Mouse (Mus musculus): Measurements from ENCODE around the gene Pex16. TPM values are rescaled to one million over a fixed set of nuclear protein-coding genes. Genes with fewer than 3 reads are reported as not detected.
A peak's percentile ranks its signal among the peaks of the same experiment; 100 is the strongest.

Gene Pex16
- polyA plus RNA-seq, 1 experiment from 2014 or later = 35.0 TPM

- Histone ChIP-seq H3K9me3 (no peaks in the 10 kb centered on the region), H3K4me2 (no peak overlapping the region), H3K36me3 (peaks cover 100% of the 10 kb centered on the region), H3K4me1 (replicated peaks) (peaks cover 19% of the 10 kb centered on the region), H3K27me3 (no peaks in the 10 kb centered on the region), H3K4me3 (no peak overlapping the region), H3K27ac (replicated peaks) (no peak overlapping the region), H3K9ac (no peak overlapping the region)
- ATAC-seq (ENCODE audit: low read depth) = no peak
- WGBS = 87% methylated on average over 4 of the region's 4 CpGs
Measured at GRCm38 (mm10) chr2:92382759-92383158, 8.3 kb downstream of the Pex16 start.

DNA sequence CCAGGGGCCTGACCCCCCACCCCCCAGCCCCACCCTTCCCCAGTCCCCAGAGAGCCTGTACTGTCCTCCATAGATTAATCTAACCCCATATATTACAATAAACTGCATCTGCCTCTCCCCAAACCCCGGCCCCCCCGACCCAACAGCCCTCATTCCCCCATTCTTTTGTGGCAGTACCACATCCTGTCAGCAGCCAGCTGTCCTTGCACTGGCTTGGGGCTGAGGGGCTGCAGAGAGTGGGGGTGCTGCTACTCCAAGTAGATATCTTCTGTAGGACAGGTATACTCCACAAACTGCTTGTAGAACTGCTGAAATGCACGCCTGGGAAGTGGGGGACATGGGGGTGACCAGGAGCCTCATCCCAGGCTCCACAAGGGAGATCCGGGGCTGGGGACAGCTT is 9.6 kb downstream of the Pex16 start:
- Histone ChIP-seq H3K36me3 (peaks cover 86% of the 10 kb centered on the region), H3K4me1 (replicated peaks) (peaks cover 30% of the 10 kb centered on the region), H3K9ac (no peak overlapping the region), H3K27me3 (no peaks in the 10 kb centered on the region), H3K4me3 (no peak overlapping the region), H3K4me2 (no peak overlapping the region), H3K9me3 (no peaks in the 10 kb centered on the region), H3K27ac (replicated peaks) (no peak overlapping the region)
- no peak for ATAC-seq (ENCODE audit: low read depth)
- WGBS = 78% methylated on average over 4 of the region's 4 CpGs

GRCm38 (mm10) chr2:92385113-92386051 is 10.9 kb downstream of the Pex16 start:
- Histone ChIP-seq H3K4me3 (no peak overlapping the region), H3K9me3 (no peaks in the 10 kb centered on the region), H3K27me3 (no peaks in the 10 kb centered on the region), H3K4me2 (no peak overlapping the region), H3K9ac (no peak overlapping the region), H3K36me3 (peaks cover 73% of the 10 kb centered on the region), H3K27ac (replicated peaks) (no peak overlapping the region), H3K4me1 (replicated peaks) (peaks cover 42% of the 10 kb centered on the region)
- WGBS = 85% methylated on average over 22 of the region's 22 CpGs
- no peak for ATAC-seq (ENCODE audit: low read depth)

GRCm38 (mm10) chr2:92386821-92387570 is 12.5 kb downstream of the Pex16 start:
- peaks cover 57% of the 10 kb centered on the region for H3K36me3 ChIP-seq
- H3K27ac ChIP-seq (replicated peaks) = no peak overlapping the region
- H3K9me3 ChIP-seq = no peaks in the 10 kb centered on the region
- H3K4me1 ChIP-seq (replicated peaks) = peaks cover 58% of the 10 kb centered on the region
- WGBS = 92% methylated on average over 30 of the region's 30 CpGs
- no peaks in the 10 kb centered on the region for H3K27me3 ChIP-seq
- 0 out of 2 replicates have a peak overlapping the region, but pooled peaks have one; percentile 87 for H3K4me3 ChIP-seq
- no peak for ATAC-seq (ENCODE audit: low read depth)
- H3K9ac ChIP-seq = peak overlapping the region; percentile 95
- H3K4me2 ChIP-seq = peak overlapping the region; percentile 78

DNA sequence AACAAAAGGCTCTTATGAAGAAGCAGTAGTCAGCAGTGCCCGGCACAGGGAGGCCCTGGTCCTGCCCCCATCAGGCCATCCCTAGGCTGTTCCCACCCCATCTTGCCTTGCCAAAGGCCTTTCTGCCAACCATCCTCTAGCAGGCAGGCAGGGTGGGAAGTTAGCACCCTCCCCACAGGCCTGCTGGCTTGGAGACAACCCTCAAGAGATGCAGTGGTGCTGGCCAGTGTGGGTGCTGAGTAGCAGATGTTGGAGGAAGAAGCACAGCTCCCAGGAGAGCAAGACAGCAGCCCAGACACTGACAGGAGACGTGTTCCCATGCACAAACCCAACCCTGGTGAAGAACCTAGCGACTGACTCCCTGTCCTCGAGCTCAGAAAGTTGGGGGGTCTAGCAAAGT is 13.2 kb downstream of the Pex16 start:
- Histone ChIP-seq H3K4me2 (peak overlapping the region; percentile 78), H3K36me3 (peaks cover 51% of the 10 kb centered on the region), H3K4me1 (replicated peaks) (peaks cover 64% of the 10 kb centered on the region), H3K27ac (replicated peaks) (peak overlapping the region; percentile 95), H3K9ac (peak overlapping the region; percentile 95), H3K4me3 (peak overlapping the region; percentile 87), H3K27me3 (no peaks in the 10 kb centered on the region), H3K9me3 (no peaks in the 10 kb centered on the region)
- no peak for ATAC-seq (ENCODE audit: low read depth)
- WGBS = 69% methylated on average over 4 of the region's 4 CpGs

GRCm38 (mm10) chr2:92388081-92388517 is 13.6 kb downstream of the Pex16 start:
- 36% methylated on average over 3 of the region's 3 CpGs for WGBS
- Histone ChIP-seq H3K27ac (replicated peaks) (peak overlapping the region; percentile 95), H3K36me3 (peaks cover 46% of the 10 kb centered on the region), H3K9me3 (no peaks in the 10 kb centered on the region), H3K4me1 (replicated peaks) (peaks cover 69% of the 10 kb centered on the region), H3K4me3 (peak overlapping the region; percentile 87), H3K9ac (peak overlapping the region; percentile 95), H3K27me3 (no peaks in the 10 kb centered on the region), H3K4me2 (peak overlapping the region; percentile 78)
- no peak for ATAC-seq (ENCODE audit: low read depth)

GRCm38 (mm10) chr2:92388891-92389641 is 14.6 kb downstream of the Pex16 start:
- peak overlapping the region; percentile 78 for H3K4me2 ChIP-seq
- H3K27ac ChIP-seq (replicated peaks) = peak overlapping the region; percentile 95
- H3K36me3 ChIP-seq = peaks cover 36% of the 10 kb centered on the region
- peak overlapping the region; percentile 87 for H3K4me3 ChIP-seq
- no peaks in the 10 kb centered on the region for H3K9me3 ChIP-seq
- under 1% methylated on average over 48 of the region's 62 CpGs for WGBS
- peak overlapping the region; percentile 95 for H3K9ac ChIP-seq
- peaks cover 78% of the 10 kb centered on the region for H3K4me1 ChIP-seq (replicated peaks)
- no peaks in the 10 kb centered on the region for H3K27me3 ChIP-seq
- peak; percentile 94 for ATAC-seq (ENCODE audit: low read depth)

- H3K27me3 ChIP-seq = no peaks in the 10 kb centered on the region
- H3K4me1 ChIP-seq (replicated peaks) = peaks cover 81% of the 10 kb centered on the region
- H3K9me3 ChIP-seq = no peaks in the 10 kb centered on the region
- peak overlapping the region; percentile 78 for H3K4me2 ChIP-seq
- peak overlapping the region; percentile 95 for H3K27ac ChIP-seq (replicated peaks)
- H3K9ac ChIP-seq = peak overlapping the region; percentile 95; the same call in 1 of the 2 replicates
- peaks cover 31% of the 10 kb centered on the region for H3K36me3 ChIP-seq
- WGBS = under 1% methylated on average over 10 of the region's 10 CpGs
- peak overlapping the region; percentile 87 for H3K4me3 ChIP-seq
- no peak for ATAC-seq (ENCODE audit: low read depth)
Measured at GRCm38 (mm10) chr2:92389645-92390044, 15.2 kb downstream of the Pex16 start.

GRCm38 (mm10) chr2:92390206-92390930 is 15.9 kb downstream of the Pex16 start:
- ATAC-seq (ENCODE audit: low read depth) = no peak
- peak overlapping the region; percentile 78 for H3K4me2 ChIP-seq
- 74% methylated on average over 6 of the region's 6 CpGs for WGBS
- peak overlapping the region; percentile 95 for H3K27ac ChIP-seq (replicated peaks)
- H3K4me1 ChIP-seq (replicated peaks) = peaks cover 81% of the 10 kb centered on the region
- no peaks in the 10 kb centered on the region for H3K27me3 ChIP-seq
- peak overlapping the region; percentile 95; the same call in 1 of the 2 replicates for H3K9ac ChIP-seq
- peaks cover 23% of the 10 kb centered on the region for H3K36me3 ChIP-seq
- H3K9me3 ChIP-seq = no peaks in the 10 kb centered on the region
- peak overlapping the region; percentile 87; the same call in 1 of the 2 replicates for H3K4me3 ChIP-seq

GRCm38 (mm10) chr2:92391116-92391515 is 16.6 kb downstream of the Pex16 start:
- Histone ChIP-seq H3K9ac (peak overlapping the region; percentile 74), H3K4me1 (replicated peaks) (peaks cover 80% of the 10 kb centered on the region), H3K36me3 (peaks cover 16% of the 10 kb centered on the region), H3K9me3 (no peaks in the 10 kb centered on the region), H3K4me3 (peak overlapping the region; percentile 41), H3K4me2 (peak overlapping the region; percentile 78), H3K27ac (replicated peaks) (peak overlapping the region; percentile 95), H3K27me3 (no peaks in the 10 kb centered on the region)
- no peak for ATAC-seq (ENCODE audit: low read depth)
- WGBS = 93% methylated on average over 8 of the region's 8 CpGs

DNA sequence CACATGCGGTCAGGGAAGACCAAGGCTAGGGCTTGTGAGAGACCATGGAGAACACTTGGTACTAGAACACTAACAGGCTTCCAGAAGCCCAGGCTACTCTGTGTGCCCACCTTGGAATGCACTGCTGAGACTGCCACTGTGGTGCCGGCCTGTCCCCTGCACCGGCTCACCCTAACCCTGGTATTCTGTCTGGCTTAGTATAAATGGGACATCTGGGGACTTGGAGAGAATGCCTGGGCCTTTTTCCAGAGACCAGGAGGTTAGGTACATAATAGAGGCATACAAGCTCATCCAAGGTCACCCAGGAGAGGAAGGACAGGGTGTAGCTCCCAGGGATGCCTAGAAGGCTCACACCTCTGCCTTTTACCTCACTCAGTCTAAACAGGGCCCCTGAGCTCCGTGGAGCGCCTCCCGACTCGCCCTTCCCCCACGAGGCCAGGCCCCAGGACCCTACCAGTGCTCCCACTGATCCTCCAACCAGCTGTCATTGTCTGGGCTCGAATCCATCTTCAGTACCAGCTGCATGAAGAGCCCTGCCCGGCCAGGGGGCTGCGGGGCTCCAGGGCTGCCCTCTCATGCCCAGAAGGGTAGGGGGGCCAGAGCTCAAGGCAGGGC is 17.3 kb downstream of the Pex16 start:
- Histone ChIP-seq H3K36me3 (peaks cover 9% of the 10 kb centered on the region), H3K9ac (peak overlapping the region; percentile 74), H3K27me3 (no peaks in the 10 kb centered on the region), H3K4me1 (replicated peaks) (peaks cover 79% of the 10 kb centered on the region), H3K27ac (replicated peaks) (peak overlapping the region; percentile 95), H3K9me3 (no peaks in the 10 kb centered on the region), H3K4me2 (peak overlapping the region; percentile 78), H3K4me3 (peak overlapping the region; percentile 41)
- no peak for ATAC-seq (ENCODE audit: low read depth)
- 16% methylated on average over 11 of the region's 11 CpGs for WGBS
